Mouse (Mus musculus): Measurements from ENCODE around the gene Anks1b. TPM values are rescaled to one million over a fixed set of nuclear protein-coding genes. Genes with fewer than 3 reads are reported as not detected.

The Anks1b gene
- polyA plus RNA-seq, 1 experiment, result 1.9 TPM

- Histone ChIP-seq H3K36me3 (ENCODE audit: control insufficient read depth, insufficient read depth, low read length) (no peaks in the 10 kb centered on the region), H3K27ac (ENCODE audit: control insufficient read depth, insufficient read depth, low read depth, low read length) (no peak overlapping the region), H3K4me3 (ENCODE audit: control insufficient read depth, low read depth, low read length) (no peak overlapping the region), H3K27me3 (ENCODE audit: control insufficient read depth, insufficient read depth, low read length) (no peaks in the 10 kb centered on the region), H3K4me1 (ENCODE audit: control insufficient read depth, insufficient read depth, low read length) (peaks cover 2% of the 10 kb centered on the region; the same call in 1 of the 2 replicates)
- TF ChIP-seq CTCF (IDR thresholded peaks at IDR 0.05; ENCODE audit: control insufficient read depth, insufficient read depth, insufficient replicate concordance, low read depth, low read length) (no peak), POLR2A (IDR thresholded peaks at IDR 0.05; ENCODE audit: control insufficient read depth, low read depth, low read length) (no peak)
Measured at GRCm38 (mm10) chr10:90834306-90834705, 961.0 kb downstream of the Anks1b start.

- no peak for TF ChIP-seq POLR2A (IDR thresholded peaks at IDR 0.05; ENCODE audit: control insufficient read depth, low read depth, low read length)
- no peak for TF ChIP-seq CTCF (IDR thresholded peaks at IDR 0.05; ENCODE audit: control insufficient read depth, insufficient read depth, insufficient replicate concordance, low read depth, low read length)
- no peaks in the 10 kb centered on the region for H3K36me3 ChIP-seq (ENCODE audit: control insufficient read depth, insufficient read depth, low read length)
Measured at GRCm38 (mm10) chr10:90835195-90835594, 961.9 kb downstream of the Anks1b start.

GRCm38 (mm10) chr10:90839611-90840335 is 966.5 kb downstream of the Anks1b start:
- no peak overlapping the region for H3K4me3 ChIP-seq (ENCODE audit: control insufficient read depth, low read depth, low read length)
- H3K4me1 ChIP-seq (ENCODE audit: control insufficient read depth, insufficient read depth, low read length), result no peaks in the 10 kb centered on the region
- H3K36me3 ChIP-seq (ENCODE audit: control insufficient read depth, insufficient read depth, low read length), result no peaks in the 10 kb centered on the region
- H3K27ac ChIP-seq (ENCODE audit: control insufficient read depth, insufficient read depth, low read depth, low read length), result no peak overlapping the region
- no peak for TF ChIP-seq CTCF (IDR thresholded peaks at IDR 0.05; ENCODE audit: control insufficient read depth, insufficient read depth, insufficient replicate concordance, low read depth, low read length)
- TF ChIP-seq POLR2A (IDR thresholded peaks at IDR 0.05; ENCODE audit: control insufficient read depth, low read depth, low read length), result no peak
- no peaks in the 10 kb centered on the region for H3K27me3 ChIP-seq (ENCODE audit: control insufficient read depth, insufficient read depth, low read length)

More at GRCm38 (mm10) chr10:90835195-90835594, 961.9 kb downstream of the Anks1b start:
- Histone ChIP-seq H3K27ac (ENCODE audit: control insufficient read depth, insufficient read depth, low read depth, low read length) (no peak overlapping the region), H3K4me1 (ENCODE audit: control insufficient read depth, insufficient read depth, low read length) (peaks cover under 1% of the 10 kb centered on the region; the same call in 1 of the 2 replicates), H3K4me3 (ENCODE audit: control insufficient read depth, low read depth, low read length) (no peak overlapping the region), H3K27me3 (ENCODE audit: control insufficient read depth, insufficient read depth, low read length) (no peaks in the 10 kb centered on the region)

- Histone ChIP-seq H3K4me1 (ENCODE audit: control insufficient read depth, insufficient read depth, low read length) (no peaks in the 10 kb centered on the region), H3K4me3 (ENCODE audit: control insufficient read depth, low read depth, low read length) (no peak overlapping the region)
- TF ChIP-seq POLR2A (IDR thresholded peaks at IDR 0.05; ENCODE audit: control insufficient read depth, low read depth, low read length) (no peak), CTCF (IDR thresholded peaks at IDR 0.05; ENCODE audit: control insufficient read depth, insufficient read depth, insufficient replicate concordance, low read depth, low read length) (no peak)
Measured at GRCm38 (mm10) chr10:90842398-90842797, 969.1 kb downstream of the Anks1b start.

GRCm38 (mm10) chr10:90851077-90851476 is 977.8 kb downstream of the Anks1b start:
- Histone ChIP-seq H3K4me1 (ENCODE audit: control insufficient read depth, insufficient read depth, low read length) (peaks cover 6% of the 10 kb centered on the region), H3K36me3 (ENCODE audit: control insufficient read depth, insufficient read depth, low read length) (no peaks in the 10 kb centered on the region), H3K27ac (ENCODE audit: control insufficient read depth, insufficient read depth, low read depth, low read length) (no peak overlapping the region), H3K4me3 (ENCODE audit: control insufficient read depth, low read depth, low read length) (peak overlapping the region; percentile 53; the same call in 1 of the 2 replicates), H3K27me3 (ENCODE audit: control insufficient read depth, insufficient read depth, low read length) (no peaks in the 10 kb centered on the region)
- no peak for TF ChIP-seq CTCF (IDR thresholded peaks at IDR 0.05; ENCODE audit: control insufficient read depth, insufficient read depth, insufficient replicate concordance, low read depth, low read length)
- TF ChIP-seq POLR2A (IDR thresholded peaks at IDR 0.05; ENCODE audit: control insufficient read depth, low read depth, low read length), result no peak

More at GRCm38 (mm10) chr10:90842398-90842797, 969.1 kb downstream of the Anks1b start:
- Histone ChIP-seq H3K27ac (ENCODE audit: control insufficient read depth, insufficient read depth, low read depth, low read length) (no peak overlapping the region), H3K36me3 (ENCODE audit: control insufficient read depth, insufficient read depth, low read length) (no peaks in the 10 kb centered on the region), H3K27me3 (ENCODE audit: control insufficient read depth, insufficient read depth, low read length) (no peaks in the 10 kb centered on the region)

GRCm38 (mm10) chr10:90851999-90852398 is 978.7 kb downstream of the Anks1b start:
- H3K4me3 ChIP-seq (ENCODE audit: control insufficient read depth, low read depth, low read length), result no peak overlapping the region
- no peak overlapping the region for H3K27ac ChIP-seq (ENCODE audit: control insufficient read depth, insufficient read depth, low read depth, low read length)
- H3K27me3 ChIP-seq (ENCODE audit: control insufficient read depth, insufficient read depth, low read length), result no peaks in the 10 kb centered on the region
- no peak for TF ChIP-seq POLR2A (IDR thresholded peaks at IDR 0.05; ENCODE audit: control insufficient read depth, low read depth, low read length)
- no peak for TF ChIP-seq CTCF (IDR thresholded peaks at IDR 0.05; ENCODE audit: control insufficient read depth, insufficient read depth, insufficient replicate concordance, low read depth, low read length)
- no peaks in the 10 kb centered on the region for H3K36me3 ChIP-seq (ENCODE audit: control insufficient read depth, insufficient read depth, low read length)
- H3K4me1 ChIP-seq (ENCODE audit: control insufficient read depth, insufficient read depth, low read length), result peaks cover 6% of the 10 kb centered on the region

- no peaks in the 10 kb centered on the region for H3K36me3 ChIP-seq (ENCODE audit: control insufficient read depth, insufficient read depth, low read length)
- H3K4me3 ChIP-seq (ENCODE audit: control insufficient read depth, low read depth, low read length), result no peak overlapping the region
- TF ChIP-seq CTCF (IDR thresholded peaks at IDR 0.05; ENCODE audit: control insufficient read depth, insufficient read depth, insufficient replicate concordance, low read depth, low read length) (no peak), POLR2A (IDR thresholded peaks at IDR 0.05; ENCODE audit: control insufficient read depth, low read depth, low read length) (no peak)
- no peaks in the 10 kb centered on the region for H3K27me3 ChIP-seq (ENCODE audit: control insufficient read depth, insufficient read depth, low read length)
- H3K27ac ChIP-seq (ENCODE audit: control insufficient read depth, insufficient read depth, low read depth, low read length), result no peak overlapping the region
- peaks cover 6% of the 10 kb centered on the region for H3K4me1 ChIP-seq (ENCODE audit: control insufficient read depth, insufficient read depth, low read length)
Measured at GRCm38 (mm10) chr10:90852432-90852831, 979.1 kb downstream of the Anks1b start.

All from testis, adult 2 months (tissue).